Mouse (Mus musculus): ENCODE data around the gene Epha6.

Gene Epha6

DNA sequence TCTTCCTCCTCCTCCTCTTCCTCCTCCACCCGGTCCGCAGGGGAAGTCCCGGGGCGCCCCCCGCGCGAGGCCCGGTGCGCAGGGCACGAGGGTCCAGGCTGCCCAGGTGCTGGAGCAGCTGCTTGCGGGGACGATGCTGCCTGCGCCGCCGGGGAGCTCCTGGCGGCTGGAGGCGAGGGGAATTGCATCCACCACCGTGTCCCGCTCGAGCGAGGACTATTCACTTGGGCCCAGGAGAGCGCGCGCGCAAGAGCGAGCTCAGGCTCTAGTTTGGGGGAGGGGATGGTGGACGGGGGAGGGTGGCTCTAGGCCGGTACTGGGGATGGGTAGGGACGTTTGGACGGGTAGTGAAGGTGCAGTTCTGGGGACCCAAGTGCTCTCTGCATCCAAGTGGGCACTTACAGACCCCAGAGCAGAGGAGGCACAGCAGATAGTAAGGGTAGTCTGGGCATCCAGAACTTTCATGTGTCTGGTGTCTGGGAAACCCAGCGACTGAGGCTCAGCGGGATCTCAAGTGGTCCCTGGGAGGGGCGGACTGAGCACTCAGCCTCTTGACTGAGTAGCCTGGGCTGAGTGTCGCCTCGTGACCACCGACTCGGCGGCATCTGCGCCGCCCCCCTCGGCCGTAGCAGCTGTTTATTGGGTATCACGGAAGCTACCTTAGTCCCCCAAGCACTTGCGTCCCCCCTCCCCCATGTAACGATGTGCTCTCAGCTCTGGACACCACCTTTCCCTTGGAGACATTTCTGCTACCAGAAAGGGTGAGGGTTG is at the start of gene Epha6:
TSS of gene Epha6 (minus strand) at position 471 of the 771 bp plus-strand sequence.
- DNase-seq = no peak

DNA sequence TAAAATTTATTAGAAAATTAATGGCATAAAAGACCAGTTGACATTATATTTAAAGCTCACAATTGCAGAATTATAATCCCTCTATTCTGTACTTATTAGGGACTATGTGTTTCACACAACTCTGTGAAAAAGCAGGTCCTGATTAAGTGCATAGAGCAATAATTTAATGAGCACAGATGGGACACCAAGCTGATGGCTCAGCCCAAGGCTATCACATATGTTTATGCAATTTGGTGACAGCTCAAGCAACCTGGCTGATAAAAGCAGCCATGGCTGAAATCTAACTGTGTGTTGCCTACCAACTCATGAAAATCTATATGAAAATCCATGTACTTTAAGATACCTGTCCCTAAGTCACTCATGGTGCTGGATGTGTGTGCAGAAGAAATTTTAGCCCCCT is 46.4 kb upstream of the Epha6 start:
- no peak for DNase-seq

- no peak for DNase-seq
These were observed 22.8 kb upstream of the Epha6 start for GRCm38 (mm10) chr16:60628091-60628490.

DNA sequence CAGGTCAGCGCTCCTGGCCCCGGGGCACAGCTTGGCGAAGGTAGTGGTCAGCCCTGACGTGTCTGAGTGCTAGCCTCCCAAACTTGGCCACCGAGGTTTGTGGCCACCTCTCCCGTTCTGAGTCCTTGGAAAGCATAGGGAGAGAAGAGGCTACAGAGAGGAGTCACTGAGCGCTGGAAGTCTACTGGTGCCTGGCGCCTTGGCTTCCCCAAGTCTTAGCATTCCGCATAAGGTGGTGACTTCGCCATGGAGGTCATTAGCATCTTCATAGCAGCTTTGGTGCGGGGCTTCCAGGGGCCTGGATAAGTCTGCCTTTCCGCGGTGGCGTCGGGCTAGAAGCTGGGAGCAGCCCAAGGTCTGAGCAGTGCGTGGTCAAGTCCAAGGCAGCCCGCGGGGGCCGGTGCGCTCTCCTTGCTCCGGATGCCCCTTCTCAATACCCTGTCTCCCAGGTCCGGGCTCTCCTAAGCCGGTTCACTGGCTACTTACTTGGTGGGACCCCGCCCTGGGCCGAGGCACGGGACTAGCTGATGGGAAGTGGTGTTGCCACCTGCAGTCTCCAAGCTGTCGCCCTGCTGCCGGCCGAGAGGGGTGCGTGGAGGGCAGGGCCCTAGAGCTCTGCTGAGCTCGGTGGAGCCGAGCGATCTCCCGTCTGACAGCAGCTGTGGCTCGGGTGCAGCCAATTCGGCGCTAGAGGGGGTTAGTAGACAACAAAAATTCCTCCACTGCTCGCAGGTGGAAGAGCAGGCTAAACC is 677 bp upstream of the Epha6 start:
- no peak for DNase-seq

GRCm38 (mm10) chr16:60604613-60605012 is 718 bp downstream of the Epha6 start:
- no peak for DNase-seq

DNA sequence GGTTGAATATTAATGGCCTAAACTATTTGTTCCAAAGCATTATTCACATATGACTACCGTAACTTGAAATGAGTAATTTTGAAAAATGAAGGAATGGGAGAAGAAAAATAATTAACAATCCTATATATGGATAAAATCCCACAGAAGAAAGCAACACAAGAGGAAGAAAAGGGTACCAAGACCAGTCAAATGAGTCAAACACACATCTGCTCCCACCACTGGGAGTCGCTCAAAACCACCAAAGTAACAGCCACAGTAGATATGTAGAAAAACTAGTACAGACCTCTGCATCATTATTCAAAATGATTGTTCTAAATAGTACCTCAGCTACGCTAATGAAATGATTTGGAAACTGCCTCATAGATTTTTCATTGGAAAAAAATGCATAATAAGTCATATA is 20.0 kb downstream of the Epha6 start:
- no peak for DNase-seq

DNA sequence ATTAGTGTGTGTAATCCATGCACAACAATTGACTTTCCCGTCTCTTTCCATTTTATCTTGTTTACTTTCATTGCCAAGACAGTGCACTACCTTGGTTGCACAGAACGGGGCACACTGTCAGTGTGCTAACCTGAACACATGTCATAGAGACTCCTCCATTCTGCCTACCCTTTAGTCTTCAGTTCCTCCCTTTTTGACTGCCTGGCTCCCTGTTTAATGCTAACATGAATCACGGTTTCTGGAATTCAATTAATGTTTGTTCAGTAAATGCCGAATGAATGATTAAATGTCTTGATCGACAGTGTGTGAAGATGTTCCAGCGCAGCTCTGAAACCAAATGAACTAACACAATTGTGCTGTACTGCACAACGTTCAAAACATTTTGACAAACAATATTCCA is 20.6 kb downstream of the Epha6 start:
- DNase-seq = no peak

DNA sequence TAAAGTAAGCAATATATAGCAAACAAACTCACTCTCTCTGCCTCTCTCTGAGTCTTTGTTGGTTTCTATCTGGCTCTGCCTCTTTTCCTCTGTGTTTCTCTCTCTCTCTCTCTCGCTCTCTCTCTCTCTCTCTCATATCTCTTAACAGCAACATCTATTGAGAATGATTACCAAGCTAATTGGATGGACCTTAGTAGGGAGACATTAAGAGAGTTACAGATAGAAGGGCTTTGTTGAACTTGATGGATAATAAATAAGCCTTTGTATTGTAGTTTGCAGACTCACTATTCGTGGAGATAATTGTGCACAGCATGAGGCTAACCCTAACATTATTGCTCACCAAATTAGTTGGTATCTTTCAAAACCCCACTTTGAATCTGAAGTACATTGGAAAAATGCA is 34.8 kb downstream of the Epha6 start:
- no peak for DNase-seq

GRCm38 (mm10) chr16:60544385-60544784 is 60.9 kb downstream of the Epha6 start:
- no peak for DNase-seq

DNA sequence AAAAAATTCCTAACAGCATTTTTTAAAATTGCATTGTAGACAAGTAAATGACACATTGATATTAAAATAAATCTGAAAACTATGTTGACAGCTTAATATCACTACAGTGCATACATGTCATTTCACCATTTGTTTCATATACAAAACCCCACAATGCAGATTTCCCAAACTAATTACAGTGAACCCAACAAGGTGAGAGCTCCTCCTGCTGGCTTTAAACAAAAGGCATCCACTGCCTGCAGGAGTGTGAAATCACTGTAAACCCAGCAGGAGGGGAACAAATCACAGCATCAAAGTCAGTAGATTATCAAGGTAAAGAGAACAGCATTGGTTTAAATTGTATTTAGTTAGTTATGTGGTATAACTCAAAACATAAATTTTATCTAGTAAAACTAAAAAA is 67.1 kb downstream of the Epha6 start:
- no peak for DNase-seq

DNA sequence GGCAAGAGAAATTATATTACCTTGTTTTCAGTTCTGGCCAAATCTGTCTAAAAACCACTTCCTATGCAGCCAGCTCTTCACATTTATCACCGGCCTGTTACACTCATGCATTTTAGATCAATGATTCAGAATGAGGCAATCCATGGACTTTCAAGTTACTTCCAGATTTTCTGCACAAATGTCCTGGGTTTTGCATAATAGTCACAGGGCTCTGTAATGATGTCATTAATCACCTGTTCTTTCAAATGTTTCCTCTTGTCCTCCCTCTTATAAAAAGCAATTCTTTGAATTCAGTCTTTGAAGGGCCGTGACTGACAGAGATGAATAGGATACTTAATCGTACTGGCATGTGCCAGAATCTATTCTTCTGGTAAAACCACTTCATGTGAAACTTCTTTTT is 95.6 kb downstream of the Epha6 start:
- no peak for DNase-seq

DNA sequence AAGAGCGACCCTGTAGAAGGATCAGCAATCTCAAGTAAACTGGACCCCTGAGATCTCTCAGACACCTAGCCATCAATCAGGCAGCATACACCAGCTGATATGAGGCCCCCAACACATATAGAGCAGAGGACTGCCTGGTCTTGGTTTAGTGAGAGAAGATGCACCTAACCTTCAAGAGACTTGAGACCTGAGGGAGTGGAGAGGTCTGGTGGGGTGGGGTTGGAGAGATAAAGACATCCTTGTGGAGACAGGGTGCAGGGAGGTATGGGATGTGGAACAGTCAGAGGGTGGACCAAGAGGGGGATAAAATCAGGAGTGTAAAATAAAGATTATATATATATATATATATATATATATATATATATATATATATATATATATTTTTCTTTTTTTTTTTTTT is 105.8 kb downstream of the Epha6 start:
- DNase-seq = no peak

DNA sequence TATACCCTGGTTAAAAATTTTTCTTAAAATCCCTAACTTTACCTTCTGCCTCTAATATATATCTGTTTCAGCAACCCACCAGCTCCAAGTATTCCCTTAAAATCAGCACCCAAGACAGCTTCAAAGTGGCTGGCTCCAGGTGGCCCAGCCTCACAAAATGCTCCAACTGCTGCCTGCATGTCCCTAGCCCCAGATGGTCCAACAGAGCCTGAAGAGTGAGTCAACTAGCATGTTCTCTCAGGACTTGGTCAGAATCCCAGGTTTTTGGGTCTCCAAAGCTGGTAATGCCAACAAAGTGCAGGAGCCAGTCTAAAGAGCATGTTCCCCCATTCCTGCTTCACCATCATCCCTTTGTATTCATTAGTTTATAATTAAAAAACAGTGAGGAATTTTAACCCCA is 129.6 kb downstream of the Epha6 start:
- no peak for DNase-seq

DNA sequence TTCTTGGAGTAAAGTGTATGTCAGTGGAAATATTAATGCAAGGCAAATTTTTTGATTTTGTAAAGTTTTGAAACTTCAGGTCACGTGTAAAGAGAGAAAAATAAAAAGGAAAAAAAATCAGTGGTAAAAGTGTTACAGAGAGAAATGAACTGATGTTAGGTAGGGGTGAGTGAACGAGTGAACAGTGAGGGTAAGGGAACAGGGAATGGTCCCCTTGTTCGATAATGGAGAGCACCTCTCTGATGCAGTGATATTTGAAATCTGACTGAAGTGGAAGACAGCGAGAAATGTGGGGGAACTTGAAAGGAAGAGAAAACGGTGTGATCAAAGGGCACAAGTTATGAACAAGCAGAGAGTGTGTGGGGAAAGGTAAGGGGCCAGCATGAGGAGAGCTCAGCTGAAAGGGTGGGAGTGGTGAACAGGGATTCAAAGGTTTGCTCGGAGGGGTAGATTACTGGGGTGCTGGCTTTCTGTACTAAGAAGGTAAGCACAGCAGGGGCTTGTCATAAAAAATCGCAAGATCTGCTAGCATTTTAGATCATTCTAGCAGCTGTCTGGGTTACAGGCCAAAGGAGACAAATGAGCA is 137.0 kb downstream of the Epha6 start:
- no peak for DNase-seq

- no peak for DNase-seq
These were observed 170.0 kb downstream of the Epha6 start for GRCm38 (mm10) chr16:60435283-60435682.

DNA sequence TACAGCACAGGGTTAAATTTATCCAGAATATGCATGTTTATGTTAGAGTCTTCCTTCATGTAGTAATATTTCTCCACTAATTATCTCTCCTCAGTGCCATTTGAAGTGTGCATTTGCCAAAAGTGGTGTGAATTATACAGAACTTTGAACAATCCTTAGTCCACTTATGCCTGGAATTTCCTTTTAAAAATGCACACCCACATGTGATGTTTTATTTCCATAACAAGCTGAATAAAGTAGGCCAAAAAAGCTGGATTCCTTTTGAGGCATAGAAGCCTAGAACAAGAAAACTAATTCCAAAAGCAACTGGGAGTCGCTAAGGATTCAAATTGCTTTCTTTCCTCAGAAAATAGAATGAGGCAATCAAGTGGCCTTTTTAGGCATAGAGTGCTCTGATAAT is 171.1 kb downstream of the Epha6 start:
- no peak for DNase-seq

GRCm38 (mm10) chr16:60395306-60395705 is 210.0 kb downstream of the Epha6 start:
- DNase-seq = no peak

GRCm38 (mm10) chr16:60392961-60393360 is 212.4 kb downstream of the Epha6 start:
- no peak for DNase-seq

DNA sequence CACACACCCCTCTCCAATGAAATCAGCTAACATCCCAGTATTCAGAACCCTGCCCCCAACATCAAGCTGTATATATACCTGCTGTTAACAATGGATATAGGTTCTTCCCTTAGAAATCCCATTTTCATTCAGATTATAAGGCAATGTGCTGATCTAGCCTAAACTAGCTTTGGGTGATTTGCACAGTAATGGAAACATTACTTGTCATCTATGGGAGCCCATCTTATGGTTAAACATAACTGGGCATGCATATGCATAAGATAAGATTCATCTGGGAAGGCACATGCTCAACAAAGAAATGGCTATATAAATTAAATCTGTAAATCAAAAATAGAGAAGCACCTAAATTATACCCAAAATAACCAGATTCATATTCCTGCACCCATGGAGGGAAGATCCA is 230.2 kb downstream of the Epha6 start:
- DNase-seq = no peak

GRCm38 (mm10) chr16:60283963-60284362 is 321.4 kb downstream of the Epha6 start:
- no peak for DNase-seq

GRCm38 (mm10) chr16:60274109-60274508 is 331.2 kb downstream of the Epha6 start:
- no peak for DNase-seq

DNA sequence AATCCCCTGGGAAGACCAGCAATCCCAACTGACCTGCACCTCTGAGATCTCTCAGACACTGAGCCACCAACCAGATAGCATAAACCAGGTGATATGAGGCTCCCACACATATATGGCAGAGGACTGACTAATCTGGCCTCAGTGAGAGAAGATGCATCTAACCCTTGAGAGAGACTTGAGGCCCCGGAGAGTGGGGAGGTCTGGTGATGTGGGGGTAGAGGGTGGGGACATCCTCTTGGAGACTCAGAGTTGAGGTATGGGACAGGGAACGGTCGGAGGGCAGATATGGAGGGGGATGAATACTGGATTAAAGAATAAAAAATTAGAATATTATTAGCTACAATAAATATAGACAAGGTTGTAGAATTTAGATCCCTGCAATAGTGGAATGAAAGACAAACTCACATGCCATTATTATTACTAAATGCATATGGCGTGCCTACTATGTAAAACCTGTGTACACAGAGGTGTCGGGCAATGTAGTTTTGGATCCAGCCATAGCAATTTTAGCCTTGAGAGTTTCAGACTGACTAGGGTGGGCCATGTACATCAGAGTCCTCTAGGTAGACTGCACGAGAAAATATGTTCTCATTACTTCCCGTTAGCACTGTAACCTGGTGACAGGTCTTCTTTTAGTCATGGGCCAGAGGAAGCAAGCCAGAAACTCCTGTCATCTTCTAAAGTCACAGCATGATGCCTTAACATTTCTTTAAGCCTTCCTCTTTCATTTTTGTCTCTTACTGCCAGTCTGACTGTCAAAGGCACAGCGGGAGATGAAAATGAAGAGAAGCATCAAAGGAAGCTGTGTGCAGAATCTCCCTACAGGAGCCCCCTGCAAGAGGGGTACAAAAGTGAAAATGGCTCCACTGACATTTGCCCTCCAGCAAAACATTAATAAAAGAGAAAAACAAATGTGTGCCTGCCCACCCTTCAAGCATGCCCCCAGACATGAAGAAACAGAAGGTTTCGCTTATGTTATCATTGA is 338.7 kb downstream of the Epha6 start:
- no peak for DNase-seq

Data from kidney, adult 18-20 months (tissue).